Mouse (Mus musculus) C2C12 (cell line): Measurements from ENCODE around the gene Il1rap.

Experiments
- CTCF ChIP-seq: IDR thresholded peaks from one replicate; pipeline ENCODE4 v1.5.1; 2011; ENCODE audit not compliant: control insufficient read depth, insufficient read depth, insufficient read length
- FOSL1 ChIP-seq: IDR thresholded peaks from one replicate; pipeline ENCODE4 v1.8.0; 2011; ENCODE audit warnings: mild to moderate bottlenecking, low read length; ENCODE audit not compliant: poor library complexity, insufficient read depth, severe bottlenecking
- MAX ChIP-seq: IDR thresholded peaks from one replicate; pipeline ENCODE4 v1.6.1; 2011; ENCODE audit warnings: mild to moderate bottlenecking, control low read depth
- USF1 ChIP-seq: IDR thresholded peaks from one replicate; pipeline ENCODE4 v1.6.1; 2011; ENCODE audit warnings: low read depth, mild to moderate bottlenecking, control low read depth, moderate library complexity

GRCm38 (mm10) chr16:26691294-26691693 lies 109.8 kb downstream of the Il1rap start:
- TF ChIP-seq USF1 (no peak), CTCF (no peak), MAX (no peak), FOSL1 (no peak)
